Mouse (Mus musculus) kidney, postnatal 0 days (tissue): ENCODE results near the gene Plin1. TPM values are rescaled to one million over a fixed set of nuclear protein-coding genes. Genes with fewer than 3 reads are reported as not detected.

ENCODE experiments used
- ATAC-seq: fragments of 200-750 bp; cut with Nextera tagmentation; replicated peaks from 2 replicates; pipeline ENCODE4 v1.8.0; 2017; ENCODE audit warnings: low read depth, moderate number of reproducible peaks, moderate TSS enrichment, moderate library complexity; ENCODE audit not compliant: low FRiP score
- DNase-seq: peaks from one replicate; pipeline ENCODE4 v3.0.0-alpha.2; 2016; ENCODE audit warnings: low spot score
- H3K27ac ChIP-seq: fragments of 300-500 bp; sonication (generic); 2 replicates; pipeline ENCODE4 v1.5.1; 2014; ENCODE audit warnings: mild to moderate bottlenecking
- H3K27me3 ChIP-seq: fragments of 300-500 bp; sonication (generic); 2 replicates; pipeline ENCODE4 v1.6.1; 2014; ENCODE audit warnings: low read length, mixed read lengths; ENCODE audit not compliant: insufficient read depth
- H3K36me3 ChIP-seq: fragments of 300-500 bp; sonication (generic); 2 replicates; pipeline ENCODE4 v1.6.1; 2014; ENCODE audit warnings: low read length, mixed read lengths; ENCODE audit not compliant: insufficient read depth
- H3K4me1 ChIP-seq: fragments of 300-500 bp; sonication (generic); replicated peaks from 2 replicates; pipeline ENCODE4 v1.6.1; 2014; ENCODE audit warnings: antibody characterized with exemption, low read length, mixed read lengths; ENCODE audit not compliant: insufficient read depth
- H3K4me2 ChIP-seq: fragments of 300-500 bp; sonication (generic); 2 replicates; pipeline ENCODE4 v1.6.1; 2014; ENCODE audit warnings: mild to moderate bottlenecking, low read length, moderate library complexity, mixed read lengths
- H3K4me3 ChIP-seq: fragments of 300-500 bp; sonication (generic); replicated peaks from 2 replicates; pipeline ENCODE4 v1.5.1; 2014; ENCODE audit warnings: low read depth, low read length
- H3K9ac ChIP-seq: fragments of 300-500 bp; sonication (generic); 2 replicates; pipeline ENCODE4 v1.6.1; 2014; ENCODE audit warnings: low read depth, low read length
- H3K9me3 ChIP-seq: fragments of 300-500 bp; sonication (generic); replicated peaks from 2 replicates; pipeline ENCODE4 v1.6.1; 2016; ENCODE audit warnings: low read length, inconsistent platforms, mixed read lengths
- CTCF ChIP-seq: IDR thresholded peaks from 2 replicates; pipeline ENCODE4 v1.5.1; 2016; ENCODE audit warnings: antibody characterized with exemption, low read depth, mild to moderate bottlenecking, moderate library complexity
- WGBS: fragments of 180-500 bp; shearing (Covaris S2); extraction: QIAGEN DNeasy Blood & Tissue Kit; methylation state at CpG from one replicate; pipeline ENCODE4 v1.1.7; 2014; 5-methylcytosine and 5-hydroxymethylcytosine counted together
- polyA plus RNA-seq: library from polyadenylated mRNA; unstranded; fragments of >200 nt; fragmentation: Nextera tagmentation; extraction: Ambion mirVana; gene quantifications from 2 replicates; pipeline ENCODE4 v1.2.1, GENCODE M21; 2015

Gene Plin1
- polyA plus RNA-seq, 1 experiment from 2014 or later, result 0.61 TPM

DNA sequence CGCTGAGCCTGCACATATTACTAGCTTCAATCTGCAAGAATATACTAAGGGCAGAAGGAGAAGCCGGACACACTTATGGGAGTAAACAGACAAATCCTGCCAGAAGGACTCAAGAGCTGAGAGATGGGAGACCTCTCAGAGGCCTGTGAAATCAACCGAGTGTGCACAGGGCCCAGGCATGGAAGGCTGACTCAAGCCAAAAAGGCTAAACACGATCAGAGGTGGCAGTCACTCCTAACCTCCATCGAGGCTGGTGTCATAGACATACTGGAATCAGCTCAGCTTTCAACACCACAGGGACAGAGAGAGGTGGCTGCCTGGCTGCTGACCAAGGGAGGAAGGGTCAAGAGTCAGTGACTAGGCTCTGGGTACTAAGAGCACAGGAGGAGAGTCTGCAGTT, 27.5 kb downstream of the Plin1 start:
- no peak overlapping the region for H3K9ac ChIP-seq
- H3K27ac ChIP-seq, result no peak overlapping the region
- DNase-seq (no peak), ATAC-seq (no peak)
- no peaks in the 10 kb centered on the region for H3K9me3 ChIP-seq
- H3K4me3 ChIP-seq, result no peak overlapping the region
- 80% methylated on average over 5 of the region's 5 CpGs for WGBS
- no peaks in the 10 kb centered on the region for H3K4me1 ChIP-seq
- H3K4me2 ChIP-seq, result no peak overlapping the region
- no peaks in the 10 kb centered on the region for H3K27me3 ChIP-seq
- H3K36me3 ChIP-seq, result peaks cover 33% of the 10 kb centered on the region
- no peak for TF ChIP-seq CTCF

GRCm38 (mm10) chr7:79702755-79703154, 29.9 kb downstream of the Plin1 start:
- Histone ChIP-seq H3K4me2 (no peak overlapping the region), H3K36me3 (peaks cover 52% of the 10 kb centered on the region), H3K9ac (no peak overlapping the region), H3K9me3 (no peaks in the 10 kb centered on the region), H3K27me3 (no peaks in the 10 kb centered on the region), H3K27ac (no peak overlapping the region), H3K4me3 (no peak overlapping the region), H3K4me1 (no peaks in the 10 kb centered on the region)
- ATAC-seq (no peak), DNase-seq (no peak)
- TF ChIP-seq CTCF, result no peak
- 88% methylated on average over 16 of the region's 16 CpGs for WGBS

DNA sequence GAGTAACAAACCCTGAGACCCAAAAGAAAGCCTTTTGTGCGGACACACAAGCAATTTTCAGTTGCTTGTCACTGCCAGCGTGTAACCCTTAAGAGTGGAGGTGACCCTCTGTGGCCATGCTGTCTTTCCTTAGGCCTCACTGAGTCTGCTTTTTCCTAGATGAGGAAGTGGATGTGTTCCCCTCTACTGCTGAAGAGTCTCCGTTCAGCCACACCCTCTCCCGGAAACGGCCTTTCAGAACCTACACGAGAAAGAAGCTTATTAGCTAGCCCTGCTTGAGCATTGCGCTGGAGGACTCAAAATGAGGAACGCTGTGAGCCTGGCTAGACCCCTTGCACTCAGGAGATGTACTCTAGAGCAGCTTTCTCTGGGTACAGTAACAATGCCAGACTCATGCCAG, 36.2 kb downstream of the Plin1 start:
- Histone ChIP-seq H3K4me2 (no peak overlapping the region), H3K27me3 (no peaks in the 10 kb centered on the region), H3K4me3 (no peak overlapping the region), H3K27ac (no peak overlapping the region), H3K9ac (no peak overlapping the region), H3K4me1 (no peaks in the 10 kb centered on the region), H3K36me3 (peaks cover 75% of the 10 kb centered on the region), H3K9me3 (no peaks in the 10 kb centered on the region)
- 80% methylated on average over 8 of the region's 8 CpGs for WGBS
- TF ChIP-seq CTCF, result no peak
- DNase-seq (no peak), ATAC-seq (no peak)

DNA sequence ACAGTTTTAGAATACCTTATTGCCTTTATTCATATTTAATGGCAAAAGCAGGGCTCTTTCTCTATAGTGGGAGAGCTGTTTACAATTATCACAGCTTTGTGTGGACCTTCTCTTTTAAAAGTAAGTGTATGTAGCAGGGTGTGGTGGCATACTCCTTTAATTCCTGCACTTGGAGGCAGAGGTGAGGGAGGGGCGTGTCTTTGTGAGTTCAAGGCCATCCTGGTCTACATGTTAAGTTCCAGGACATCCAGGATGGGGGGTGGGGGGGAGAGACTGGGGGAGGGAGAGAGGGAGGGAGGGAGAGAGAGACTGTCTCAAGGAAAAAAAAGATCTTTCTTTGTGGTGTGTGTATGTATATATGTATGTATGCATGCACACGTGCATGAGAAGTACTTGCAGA, 52.5 kb downstream of the Plin1 start:
- H3K4me2 ChIP-seq, result no peak overlapping the region
- no peak overlapping the region for H3K4me3 ChIP-seq
- ATAC-seq (no peak), DNase-seq (no peak)
- H3K9me3 ChIP-seq, result no peaks in the 10 kb centered on the region
- no peak overlapping the region for H3K27ac ChIP-seq
- H3K4me1 ChIP-seq, result no peaks in the 10 kb centered on the region
- WGBS, result 96% methylated on average over 2 of the region's 2 CpGs
- peaks cover 41% of the 10 kb centered on the region for H3K36me3 ChIP-seq
- no peaks in the 10 kb centered on the region for H3K27me3 ChIP-seq
- TF ChIP-seq CTCF, result no peak
- no peak overlapping the region for H3K9ac ChIP-seq

- ATAC-seq (no peak), DNase-seq (peak; percentile 22)
- Histone ChIP-seq H3K9ac (no peak overlapping the region), H3K9me3 (no peaks in the 10 kb centered on the region), H3K27me3 (no peaks in the 10 kb centered on the region), H3K4me2 (no peak overlapping the region), H3K4me1 (no peaks in the 10 kb centered on the region), H3K4me3 (no peak overlapping the region), H3K27ac (no peak overlapping the region), H3K36me3 (peaks cover 44% of the 10 kb centered on the region)
- peak; percentile 62 for TF ChIP-seq CTCF
Measured at GRCm38 (mm10) chr7:79679186-79679585, 53.5 kb downstream of the Plin1 start.

DNA sequence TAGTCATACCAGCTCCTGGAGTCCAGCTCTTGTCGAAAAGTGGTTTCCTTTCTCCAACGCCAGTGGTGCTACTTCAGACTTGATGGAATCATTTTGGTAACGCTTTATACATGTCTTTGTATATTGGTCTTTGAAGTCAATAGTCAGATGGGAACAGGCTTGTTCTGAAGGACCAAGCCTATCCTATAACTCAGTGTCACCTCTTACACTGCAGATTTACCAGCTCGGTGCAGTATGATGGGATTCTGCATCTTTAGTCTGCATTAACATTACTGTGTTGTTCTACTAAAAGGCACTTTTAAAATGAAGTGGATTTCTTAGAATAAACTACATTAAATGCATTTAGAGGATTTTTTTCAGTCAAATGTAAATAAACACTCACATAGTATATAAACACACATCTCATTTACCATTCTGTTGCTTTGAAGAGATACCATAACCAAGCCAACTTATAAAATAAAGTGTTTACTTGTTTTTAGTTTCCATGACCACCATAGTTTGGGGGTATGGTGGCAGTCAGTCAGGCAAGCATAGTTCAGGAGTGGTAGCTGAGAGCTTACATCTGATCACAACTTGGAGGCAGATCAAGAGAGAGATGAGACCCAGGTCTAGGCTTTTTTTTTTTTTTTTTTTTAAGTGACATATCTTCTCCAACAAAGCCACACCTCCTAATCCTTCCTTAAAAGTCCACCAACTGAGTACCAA, 61.7 kb downstream of the Plin1 start:
- no peak for DNase-seq
- ATAC-seq, result no peak
- Histone ChIP-seq H3K27ac (no peak overlapping the region), H3K27me3 (no peaks in the 10 kb centered on the region), H3K4me1 (no peaks in the 10 kb centered on the region), H3K9ac (no peak overlapping the region), H3K4me2 (no peak overlapping the region), H3K9me3 (no peaks in the 10 kb centered on the region), H3K36me3 (peaks cover 26% of the 10 kb centered on the region), H3K4me3 (no peak overlapping the region)
- WGBS, result 92% methylated on average over 4 of the region's 4 CpGs
- TF ChIP-seq CTCF, result no peak

Other genes starting within 250 kb of the Plin1 start
- 117 and 135 TPM in 2 replicates for gene Rhcg, start 115.2 kb downstream of the Plin1 start, polyA plus RNA-seq
- gene Ticrr, start 72.7 kb downstream of the Plin1 start, polyA plus RNA-seq, result 3.1 and 4.0 TPM in 2 replicates
- 3.1 and 3.7 TPM in 2 replicates for gene Kif7, start 17.2 kb downstream of the Plin1 start, polyA plus RNA-seq
- gene Pex11a, start 10.2 kb upstream of the Plin1 start, polyA plus RNA-seq, result 21.2 and 22.0 TPM in 2 replicates
- gene Wdr93, start 10.3 kb upstream of the Plin1 start, polyA plus RNA-seq, result 0.26 and 0.41 TPM in 2 replicates
- 0.09 TPM in 1 of 2 replicates, not detected in the other for gene Mesp1, start 60.9 kb upstream of the Plin1 start, polyA plus RNA-seq
- gene Mesp2, start 77.8 kb upstream of the Plin1 start, polyA plus RNA-seq, result 0.45 and 0.48 TPM in 2 replicates
- gene Anpep, start 128.2 kb upstream of the Plin1 start, polyA plus RNA-seq, result 265 and 334 TPM in 2 replicates
- gene Ap3s2, start 187.7 kb upstream of the Plin1 start, polyA plus RNA-seq, result 31.5 and 37.7 TPM in 2 replicates
- gene Arpin, start 202.5 kb upstream of the Plin1 start, polyA plus RNA-seq, result 30.6 and 34.4 TPM in 2 replicates